Mouse (Mus musculus) lung, adult 2 months (tissue): Measurements from ENCODE around the gene Tmem52.

Source experiments
- CTCF ChIP-seq: fragments of 200-500 bp; IDR thresholded peaks from 2 replicates; pipeline ENCODE4 v1.5.1; 2011; ENCODE audit warnings: mild to moderate bottlenecking, low read length, control low read depth; ENCODE audit not compliant: insufficient read depth
- POLR2A ChIP-seq: fragments of 200-500 bp; IDR thresholded peaks from 2 replicates; pipeline ENCODE4 v1.6.1; 2011; ENCODE audit warnings: low read depth, mild to moderate bottlenecking, control low read depth, low read length, borderline replicate concordance; ENCODE audit errors: extremely low read depth

DNA sequence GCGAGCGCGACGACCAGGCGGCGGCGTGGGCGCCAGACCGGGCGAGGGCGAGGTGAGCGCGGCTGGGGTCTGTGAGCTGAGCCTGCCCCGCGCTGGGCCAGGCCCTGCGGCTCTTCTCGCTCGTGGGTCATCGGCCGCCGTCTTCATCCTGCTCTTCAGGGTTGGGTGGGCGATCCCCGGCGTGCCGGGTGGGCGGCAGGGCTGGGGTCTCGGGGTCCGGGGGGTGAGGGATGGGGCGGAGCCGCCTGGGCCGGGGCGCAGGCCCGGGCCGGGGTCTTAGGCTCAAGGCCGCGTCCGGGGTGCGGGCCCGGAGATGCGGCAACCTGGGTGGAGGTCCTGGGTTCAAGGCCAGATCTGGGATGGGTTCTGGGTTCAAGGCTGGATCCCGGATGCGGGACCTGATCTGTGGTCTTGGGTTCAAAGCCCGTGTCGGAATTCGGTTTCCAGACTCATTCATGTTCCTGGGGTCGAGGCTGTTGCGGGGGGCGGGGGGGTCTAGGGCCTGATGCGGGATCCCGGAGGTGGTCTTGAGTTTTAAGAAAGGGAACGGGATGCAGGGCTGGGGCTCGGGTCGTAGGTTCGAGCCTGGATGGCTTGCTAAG is 22.7 kb downstream of the Tmem52 start:
- TF ChIP-seq POLR2A (no peak), CTCF (no peak)
